Mouse (Mus musculus): ENCODE measurements around the gene Optc. TPM values are rescaled to one million over a fixed set of nuclear protein-coding genes. Genes with fewer than 3 reads are reported as not detected.
A peak's percentile ranks its signal among the peaks of the same experiment; 100 is the strongest.

Gene Optc
- polyA plus RNA-seq, 1 experiment from 2014 or later, result 2.9 TPM

DNA sequence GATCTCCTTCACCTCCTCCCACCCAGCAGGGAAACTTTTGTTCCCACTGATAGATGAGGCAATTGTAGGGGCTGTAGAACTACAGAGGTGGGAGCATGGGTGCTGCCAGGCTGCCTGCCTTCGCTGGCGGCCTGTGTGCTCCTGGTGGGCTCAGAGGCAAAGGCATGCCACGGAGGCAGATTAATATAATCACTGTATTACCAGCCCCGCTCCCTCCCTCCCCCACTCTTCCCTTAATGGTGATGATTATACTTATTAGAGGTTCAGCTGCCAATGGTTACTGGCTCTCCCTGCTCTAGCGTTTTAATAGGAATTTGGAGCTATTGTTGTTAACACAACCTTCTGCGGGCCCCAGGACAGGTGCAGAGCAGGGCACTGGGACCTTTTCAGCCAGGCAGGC is 26.0 kb downstream of the Optc start:
- Histone ChIP-seq H3K27me3 (ENCODE audit: control insufficient read depth, insufficient read depth, low read length) (no peaks in the 10 kb centered on the region), H3K4me1 (ENCODE audit: control insufficient read depth, insufficient read depth, low read length) (peaks cover 12% of the 10 kb centered on the region), H3K9me3 (ENCODE audit: control insufficient read depth, low read length) (no peaks in the 10 kb centered on the region), H3K9ac (replicated peaks; ENCODE audit: low read depth, low read length) (no peak overlapping the region), H3K36me3 (ENCODE audit: control insufficient read depth, insufficient read depth, low read length) (no peaks in the 10 kb centered on the region), H3K4me3 (ENCODE audit: low read depth, low read length) (no peak overlapping the region), H3K27ac (ENCODE audit: low read depth, low read length) (no peak overlapping the region), H3K4me2 (ENCODE audit: low read depth, low read length) (no peak overlapping the region)
- WGBS, result 18% methylated on average over 6 of the region's 6 CpGs
- no peak for ATAC-seq (ENCODE audit: low read depth)

DNA sequence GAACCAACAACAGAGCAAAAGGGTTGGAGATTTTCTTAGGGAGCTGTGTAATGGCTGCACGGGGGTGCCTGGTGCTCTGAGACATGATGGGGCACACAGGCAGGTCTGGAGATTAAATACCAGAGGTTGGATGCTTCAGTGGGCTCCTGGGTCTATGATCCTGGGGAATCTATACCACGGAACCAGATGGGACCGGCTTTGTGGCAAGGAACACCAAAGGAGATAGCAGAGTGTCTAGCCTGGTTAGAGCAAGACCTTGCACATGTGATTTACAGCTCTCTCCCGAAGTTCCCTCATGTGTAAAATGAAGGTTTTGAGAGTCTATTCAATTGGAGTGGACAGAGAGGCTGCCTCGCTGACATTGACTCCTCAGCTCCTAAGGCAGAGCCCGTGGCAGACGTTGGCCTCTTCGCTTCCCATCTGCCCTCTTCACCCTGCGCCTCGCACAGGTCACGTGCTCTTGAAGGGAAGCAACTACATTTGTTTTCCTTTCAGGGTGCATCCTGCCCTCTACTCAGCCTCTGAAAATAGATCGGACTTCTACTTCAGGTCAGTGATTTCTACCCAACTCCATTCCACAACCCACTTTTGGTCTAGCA is 28.9 kb downstream of the Optc start:
- no peak for ATAC-seq (ENCODE audit: low read depth)
- H3K27me3 ChIP-seq (ENCODE audit: control insufficient read depth, insufficient read depth, low read length), result no peaks in the 10 kb centered on the region
- no peak overlapping the region for H3K9ac ChIP-seq (replicated peaks; ENCODE audit: low read depth, low read length)
- H3K27ac ChIP-seq (ENCODE audit: low read depth, low read length), result no peak overlapping the region
- no peak overlapping the region for H3K4me2 ChIP-seq (ENCODE audit: low read depth, low read length)
- WGBS, result 36% methylated on average over 12 of the region's 12 CpGs
- no peaks in the 10 kb centered on the region for H3K36me3 ChIP-seq (ENCODE audit: control insufficient read depth, insufficient read depth, low read length)
- peaks cover 6% of the 10 kb centered on the region for H3K4me1 ChIP-seq (ENCODE audit: control insufficient read depth, insufficient read depth, low read length)
- H3K9me3 ChIP-seq (ENCODE audit: control insufficient read depth, low read length), result no peaks in the 10 kb centered on the region
- no peak overlapping the region for H3K4me3 ChIP-seq (ENCODE audit: low read depth, low read length)

DNA sequence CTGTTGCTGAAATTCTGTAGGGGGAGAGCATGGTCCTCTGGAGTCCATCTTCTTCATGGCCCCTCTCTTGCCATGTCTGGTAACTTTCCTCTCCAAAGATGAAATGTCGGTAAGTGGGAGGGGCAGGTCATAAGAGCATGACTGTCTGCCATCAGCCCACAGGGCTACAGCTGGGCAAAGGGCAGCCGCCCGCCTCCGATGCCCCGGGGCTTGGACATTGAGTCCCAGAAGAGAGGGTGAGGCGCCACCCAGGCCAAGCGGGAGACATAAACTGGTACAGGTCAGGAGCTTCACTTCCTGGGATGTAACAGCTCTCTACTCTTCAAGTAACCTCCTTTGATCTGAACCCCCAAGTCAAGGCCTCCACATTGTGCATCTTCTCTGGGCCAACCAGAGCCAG is 30.9 kb downstream of the Optc start:
- no peaks in the 10 kb centered on the region for H3K27me3 ChIP-seq (ENCODE audit: control insufficient read depth, insufficient read depth, low read length)
- 73% methylated on average over 7 of the region's 7 CpGs for WGBS
- no peak overlapping the region for H3K9ac ChIP-seq (replicated peaks; ENCODE audit: low read depth, low read length)
- H3K27ac ChIP-seq (ENCODE audit: low read depth, low read length), result no peak overlapping the region
- H3K36me3 ChIP-seq (ENCODE audit: control insufficient read depth, insufficient read depth, low read length), result no peaks in the 10 kb centered on the region
- no peak for ATAC-seq (ENCODE audit: low read depth)
- peaks cover 2% of the 10 kb centered on the region for H3K4me1 ChIP-seq (ENCODE audit: control insufficient read depth, insufficient read depth, low read length)
- H3K4me2 ChIP-seq (ENCODE audit: low read depth, low read length), result no peak overlapping the region
- no peaks in the 10 kb centered on the region for H3K9me3 ChIP-seq (ENCODE audit: control insufficient read depth, low read length)
- no peak overlapping the region for H3K4me3 ChIP-seq (ENCODE audit: low read depth, low read length)

DNA sequence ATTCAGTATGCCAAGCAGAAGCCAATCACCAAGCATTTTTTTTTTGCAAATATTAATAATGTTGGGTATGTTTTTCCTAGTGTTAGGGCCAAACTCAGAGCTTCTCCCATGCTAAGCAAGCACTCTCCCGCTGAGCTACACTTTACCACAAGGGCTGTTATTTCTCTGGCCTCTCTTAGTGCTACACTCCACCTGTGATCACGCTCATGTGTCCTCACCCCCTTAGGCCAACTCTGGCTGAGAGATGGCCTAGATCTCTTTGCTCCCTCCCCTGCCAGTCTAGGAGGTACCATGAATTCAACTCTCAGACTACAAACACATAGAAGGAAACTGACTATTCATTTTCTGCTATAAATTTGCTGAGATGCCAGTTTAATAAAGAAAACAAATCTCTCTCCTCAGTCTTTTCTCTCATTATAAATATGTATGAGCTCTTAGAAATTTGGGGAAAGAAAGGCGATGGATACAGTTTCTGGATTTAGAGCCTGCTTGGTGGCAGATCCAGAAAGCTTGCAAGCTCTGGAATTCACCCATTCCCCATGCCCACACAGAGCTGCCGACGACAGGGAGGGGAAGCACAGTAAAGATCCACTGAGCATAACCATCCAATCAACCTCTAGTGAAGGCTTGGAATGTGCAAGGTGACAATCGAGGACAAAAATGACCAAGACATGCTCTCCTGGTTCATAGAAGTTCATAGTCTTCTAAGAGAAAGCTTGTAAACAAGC is 34.5 kb downstream of the Optc start:
- Histone ChIP-seq H3K9me3 (ENCODE audit: control insufficient read depth, low read length) (no peaks in the 10 kb centered on the region), H3K4me1 (ENCODE audit: control insufficient read depth, insufficient read depth, low read length) (no peaks in the 10 kb centered on the region), H3K9ac (replicated peaks; ENCODE audit: low read depth, low read length) (no peak overlapping the region), H3K36me3 (ENCODE audit: control insufficient read depth, insufficient read depth, low read length) (no peaks in the 10 kb centered on the region), H3K4me2 (ENCODE audit: low read depth, low read length) (no peak overlapping the region), H3K27ac (ENCODE audit: low read depth, low read length) (no peak overlapping the region), H3K4me3 (ENCODE audit: low read depth, low read length) (no peak overlapping the region), H3K27me3 (ENCODE audit: control insufficient read depth, insufficient read depth, low read length) (no peaks in the 10 kb centered on the region)
- 80% methylated on average over 6 of the region's 6 CpGs for WGBS
- ATAC-seq (ENCODE audit: low read depth), result no peak

DNA sequence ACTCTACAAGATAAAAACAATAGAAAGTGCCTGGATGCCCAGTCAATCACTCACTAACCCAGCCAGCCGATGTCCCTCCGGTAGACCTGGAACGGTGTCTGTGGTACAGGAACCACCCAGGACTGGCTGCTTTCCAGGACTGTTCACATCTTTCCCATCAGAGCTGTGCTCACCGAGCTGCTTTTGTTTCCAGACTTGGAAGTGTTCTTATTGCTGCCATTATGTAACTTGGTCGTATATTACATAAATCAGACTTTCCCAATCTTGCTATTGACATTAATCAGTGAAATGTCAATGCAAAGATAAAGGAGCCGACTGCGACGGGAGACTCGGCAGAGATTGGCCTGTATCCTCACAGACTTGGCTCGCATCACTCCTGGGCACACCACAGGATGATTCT is 36.6 kb downstream of the Optc start:
- 72% methylated on average over 10 of the region's 10 CpGs for WGBS
- Histone ChIP-seq H3K4me2 (ENCODE audit: low read depth, low read length) (no peak overlapping the region), H3K27me3 (ENCODE audit: control insufficient read depth, insufficient read depth, low read length) (no peaks in the 10 kb centered on the region), H3K4me3 (ENCODE audit: low read depth, low read length) (no peak overlapping the region), H3K4me1 (ENCODE audit: control insufficient read depth, insufficient read depth, low read length) (no peaks in the 10 kb centered on the region), H3K9me3 (ENCODE audit: control insufficient read depth, low read length) (no peaks in the 10 kb centered on the region), H3K9ac (replicated peaks; ENCODE audit: low read depth, low read length) (no peak overlapping the region), H3K27ac (ENCODE audit: low read depth, low read length) (no peak overlapping the region), H3K36me3 (ENCODE audit: control insufficient read depth, insufficient read depth, low read length) (no peaks in the 10 kb centered on the region)
- ATAC-seq (ENCODE audit: low read depth), result no peak

DNA sequence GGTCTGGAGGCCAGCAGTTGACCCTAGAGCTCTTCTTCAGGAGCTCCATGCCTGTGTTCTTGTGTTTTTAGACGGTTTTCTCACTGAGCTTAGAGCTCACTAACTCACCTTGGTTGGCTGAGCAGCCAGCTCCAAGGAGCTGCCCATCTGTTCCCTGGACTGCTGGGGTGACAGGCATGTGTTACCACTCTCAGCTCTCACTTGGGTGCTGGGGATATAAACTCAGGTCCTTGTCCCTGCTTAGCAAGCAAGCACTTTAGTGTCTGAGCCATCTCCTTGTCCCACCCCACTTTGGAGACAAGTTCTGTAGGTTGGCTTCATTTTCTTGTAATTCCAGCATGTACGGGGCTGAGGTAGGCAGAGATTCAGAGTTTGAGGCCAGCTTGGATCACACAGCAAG is 38.6 kb downstream of the Optc start:
- Histone ChIP-seq H3K4me3 (ENCODE audit: low read depth, low read length) (no peak overlapping the region), H3K27me3 (ENCODE audit: control insufficient read depth, insufficient read depth, low read length) (no peaks in the 10 kb centered on the region), H3K4me1 (ENCODE audit: control insufficient read depth, insufficient read depth, low read length) (no peaks in the 10 kb centered on the region), H3K9ac (replicated peaks; ENCODE audit: low read depth, low read length) (no peak overlapping the region), H3K27ac (ENCODE audit: low read depth, low read length) (no peak overlapping the region), H3K9me3 (ENCODE audit: control insufficient read depth, low read length) (no peaks in the 10 kb centered on the region), H3K36me3 (ENCODE audit: control insufficient read depth, insufficient read depth, low read length) (no peaks in the 10 kb centered on the region), H3K4me2 (ENCODE audit: low read depth, low read length) (no peak overlapping the region)
- WGBS, result 79% methylated on average over 2 of the region's 2 CpGs
- no peak for ATAC-seq (ENCODE audit: low read depth)

- Histone ChIP-seq H3K9me3 (ENCODE audit: control insufficient read depth, low read length) (no peaks in the 10 kb centered on the region), H3K4me1 (ENCODE audit: control insufficient read depth, insufficient read depth, low read length) (peaks cover 3% of the 10 kb centered on the region; the same call in 1 of the 2 replicates), H3K27me3 (ENCODE audit: control insufficient read depth, insufficient read depth, low read length) (no peaks in the 10 kb centered on the region), H3K9ac (replicated peaks; ENCODE audit: low read depth, low read length) (no peak overlapping the region), H3K27ac (ENCODE audit: low read depth, low read length) (peak overlapping the region; percentile 22), H3K4me2 (ENCODE audit: low read depth, low read length) (no peak overlapping the region), H3K36me3 (ENCODE audit: control insufficient read depth, insufficient read depth, low read length) (no peaks in the 10 kb centered on the region), H3K4me3 (ENCODE audit: low read depth, low read length) (no peak overlapping the region)
- ATAC-seq (ENCODE audit: low read depth), result no peak
- WGBS, result 34% methylated on average over 10 of the region's 10 CpGs
Observed at GRCm38 (mm10) chr1:133863257-133863997, 44.4 kb downstream of the Optc start.

- no peak for ATAC-seq (ENCODE audit: low read depth)
- Histone ChIP-seq H3K4me2 (ENCODE audit: low read depth, low read length) (no peak overlapping the region), H3K4me3 (ENCODE audit: low read depth, low read length) (no peak overlapping the region), H3K27ac (ENCODE audit: low read depth, low read length) (no peak overlapping the region), H3K36me3 (ENCODE audit: control insufficient read depth, insufficient read depth, low read length) (no peaks in the 10 kb centered on the region), H3K27me3 (ENCODE audit: control insufficient read depth, insufficient read depth, low read length) (no peaks in the 10 kb centered on the region), H3K4me1 (ENCODE audit: control insufficient read depth, insufficient read depth, low read length) (peaks cover 3% of the 10 kb centered on the region; the same call in 1 of the 2 replicates), H3K9me3 (ENCODE audit: control insufficient read depth, low read length) (no peaks in the 10 kb centered on the region), H3K9ac (replicated peaks; ENCODE audit: low read depth, low read length) (no peak overlapping the region)
- WGBS, result 75% methylated on average over 5 of the region's 5 CpGs
Observed at GRCm38 (mm10) chr1:133861028-133861427, 46.8 kb downstream of the Optc start.
